Mouse (Mus musculus) layer of hippocampus, adult 2 months (tissue): ENCODE measurements around the gene Tead1. TPM values are rescaled to one million over a fixed set of nuclear protein-coding genes. Genes with fewer than 3 reads are reported as not detected.
A peak's percentile ranks its signal among the peaks of the same experiment; 100 is the strongest.

ENCODE experiments used
- DNase-seq, 2 experiments: peaks; one replicate each; pipeline ENCODE4 v3.0.0; 2022; ENCODE audit warnings: low spot score in 2 of 2
- H3K27ac ChIP-seq: fragments of 200-600 bp; 2 replicates; pipeline ENCODE4 v1.8.1; 2022
- H3K4me3 ChIP-seq: fragments of 200-600 bp; 2 replicates; pipeline ENCODE4 v1.8.1; 2022; ENCODE audit warnings: mild to moderate bottlenecking
- CTCF ChIP-seq: fragments of 200-600 bp; conservative IDR thresholded peaks from 2 replicates; pipeline ENCODE4 v1.8.1; 2022; ENCODE audit warnings: antibody characterized with exemption, mild to moderate bottlenecking, moderate library complexity
- microRNA-seq, 2 experiments: library from miRNA; unstranded; fragments of <30 nt; microRNA quantifications; one replicate each; pipeline ENCODE4 v1.2.0; 2021
- total RNA-seq, 2 experiments: library from RNA; stranded (reverse); gene quantifications; 2 replicates each; pipeline ENCODE4 v1.2.3; 2021

Gene Tead1
- total RNA-seq, 2 experiments from 2014 or later: 23.9 to 29.0 TPM

DNA sequence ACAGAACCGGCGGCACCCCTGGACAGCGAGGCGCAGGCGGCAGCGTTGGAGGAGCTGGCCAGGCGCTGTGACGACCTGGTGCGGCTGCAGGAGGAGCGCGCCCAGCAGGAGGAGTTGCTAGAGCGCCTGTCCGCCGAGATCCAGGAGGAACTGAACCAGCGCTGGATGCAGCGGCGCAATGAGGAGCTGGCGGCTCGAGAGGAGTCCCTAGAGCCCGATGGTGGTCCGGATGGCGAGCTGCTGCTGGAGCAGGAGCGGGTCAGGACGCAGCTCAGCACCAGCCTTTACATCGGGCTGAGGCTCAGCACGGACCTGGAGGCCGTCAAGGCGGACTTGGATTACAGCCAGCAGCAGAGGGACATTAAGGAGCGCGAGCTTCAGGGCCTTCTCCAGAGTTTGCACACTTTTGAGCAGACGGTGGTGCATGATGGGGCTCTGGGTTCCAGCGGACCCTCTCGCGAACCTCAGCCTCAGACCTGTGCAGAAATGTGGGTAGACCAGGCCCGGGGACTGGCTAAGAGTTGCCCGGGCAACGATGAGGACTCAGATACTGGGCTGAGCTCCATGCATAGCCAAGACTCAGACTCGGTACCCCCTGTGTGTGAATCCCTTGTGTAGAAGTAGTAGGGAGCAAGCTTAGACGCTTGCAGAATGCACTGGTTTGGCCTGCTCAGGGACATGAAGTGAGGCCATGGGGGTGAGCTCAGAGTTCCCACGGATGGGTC lies 276.1 kb downstream of the Tead1 start:
- H3K27ac ChIP-seq: no peak overlapping the region
- peak; percentile 34 for TF ChIP-seq CTCF
- H3K4me3 ChIP-seq: peak overlapping the region; percentile 47
- DNase-seq: no peak

DNA sequence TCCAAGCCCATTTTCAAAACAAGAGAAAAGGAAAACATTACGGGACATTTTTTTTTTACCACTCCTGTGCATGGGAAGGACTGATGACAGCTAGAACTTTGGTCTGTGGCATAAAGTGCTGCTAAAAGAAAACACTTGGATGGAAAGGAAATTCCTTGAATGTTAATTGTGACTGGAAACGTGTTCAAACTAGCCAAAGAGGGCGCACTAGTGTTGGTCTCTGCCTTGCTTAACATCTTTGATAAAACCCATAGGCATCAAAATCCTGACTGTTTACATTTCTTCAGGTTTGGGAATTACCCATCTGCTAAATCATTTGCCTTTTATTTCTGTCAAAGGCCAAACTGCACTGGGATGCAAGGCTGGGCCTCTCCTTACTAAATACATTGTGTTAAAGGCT lies 276.8 kb downstream of the Tead1 start:
- Histone ChIP-seq H3K4me3 (no peak overlapping the region), H3K27ac (no peak overlapping the region)
- no peak for DNase-seq
- TF ChIP-seq CTCF: no peak

Small RNA genes lying within 50 kb of the gene (microRNA-seq; reads per million reads assigned to microRNA genes)
- 0 reads per million in 2 experiments for gene Gm44462
